Mouse (Mus musculus) induced T-regulatory cell, adult 2 months (primary cell): ENCODE results near the gene Map2k3.
"Not testable (repeated sequence)": the region's sequence is repeated elsewhere in the genome, so short reads cannot be mapped to it uniquely, and the experiment has no call there.

Source experiments
- DNase-seq: peaks from one replicate; pipeline ENCODE4 v3.0.0-alpha.2; 2012; ENCODE audit warnings: low read depth

Map2k3 gene

GRCm38 (mm10) chr11:60931869-60932481 is at the start of gene Map2k3:
Gene Map2k3, plus strand, starts transcription at chr11:60932033.
- peak; percentile 97 for DNase-seq

GRCm38 (mm10) chr11:60882386-60882785 is 49.4 kb upstream of the Map2k3 start:
- DNase-seq: no peak

- DNase-seq: not testable (repeated sequence)
Measured at GRCm38 (mm10) chr11:60886986-60887385, 44.8 kb upstream of the Map2k3 start.

- DNase-seq: no peak
Measured at GRCm38 (mm10) chr11:60889861-60890260, 42.0 kb upstream of the Map2k3 start.

GRCm38 (mm10) chr11:60890286-60890685 is 41.5 kb upstream of the Map2k3 start:
- DNase-seq: no peak

- no peak for DNase-seq
Measured at GRCm38 (mm10) chr11:60890744-60891143, 41.1 kb upstream of the Map2k3 start.

GRCm38 (mm10) chr11:60895915-60896314 is 35.9 kb upstream of the Map2k3 start:
- DNase-seq: no peak

GRCm38 (mm10) chr11:60902001-60902400 is 29.8 kb upstream of the Map2k3 start:
- no peak for DNase-seq

- DNase-seq: no peak
Measured at GRCm38 (mm10) chr11:60902486-60902885, 29.3 kb upstream of the Map2k3 start.

GRCm38 (mm10) chr11:60903661-60904061 is 28.2 kb upstream of the Map2k3 start:
- no peak for DNase-seq

- no peak for DNase-seq
Measured at GRCm38 (mm10) chr11:60905407-60906120, 26.3 kb upstream of the Map2k3 start.

- no peak for DNase-seq
Measured at GRCm38 (mm10) chr11:60906449-60906848, 25.4 kb upstream of the Map2k3 start.

- DNase-seq: no peak
Measured at GRCm38 (mm10) chr11:60908073-60908472, 23.8 kb upstream of the Map2k3 start.

GRCm38 (mm10) chr11:60909626-60910025 is 22.2 kb upstream of the Map2k3 start:
- DNase-seq: no peak

- peak; percentile 46 for DNase-seq
Measured at GRCm38 (mm10) chr11:60912525-60912973, 19.3 kb upstream of the Map2k3 start.

- DNase-seq: peak; percentile 93
Measured at GRCm38 (mm10) chr11:60913301-60914196, 18.3 kb upstream of the Map2k3 start.

- DNase-seq: peak; percentile 23
Measured at GRCm38 (mm10) chr11:60914491-60914890, 17.3 kb upstream of the Map2k3 start, which contains the start of gene Natd1. Gene Natd1, minus strand, starts transcription at chr11:60914750.

GRCm38 (mm10) chr11:60915201-60915600 is 16.6 kb upstream of the Map2k3 start:
- DNase-seq: no peak

- DNase-seq: no peak
Measured at GRCm38 (mm10) chr11:60920021-60920420, 11.8 kb upstream of the Map2k3 start.

- DNase-seq: no peak
Measured at GRCm38 (mm10) chr11:60922195-60922594, 9.6 kb upstream of the Map2k3 start.

GRCm38 (mm10) chr11:60922964-60923363 is 8.9 kb upstream of the Map2k3 start:
- no peak for DNase-seq

- DNase-seq: no peak
Measured at GRCm38 (mm10) chr11:60924498-60924897, 7.3 kb upstream of the Map2k3 start.
